Mouse (Mus musculus): Measurements from ENCODE around the gene Rimbp3.
A peak's percentile ranks its signal among the peaks of the same experiment; 100 is the strongest.
"Not testable (repeated sequence)": the region's sequence is repeated elsewhere in the genome, so short reads cannot be mapped to it uniquely, and the experiment has no call there.

Rimbp3 gene

DNA sequence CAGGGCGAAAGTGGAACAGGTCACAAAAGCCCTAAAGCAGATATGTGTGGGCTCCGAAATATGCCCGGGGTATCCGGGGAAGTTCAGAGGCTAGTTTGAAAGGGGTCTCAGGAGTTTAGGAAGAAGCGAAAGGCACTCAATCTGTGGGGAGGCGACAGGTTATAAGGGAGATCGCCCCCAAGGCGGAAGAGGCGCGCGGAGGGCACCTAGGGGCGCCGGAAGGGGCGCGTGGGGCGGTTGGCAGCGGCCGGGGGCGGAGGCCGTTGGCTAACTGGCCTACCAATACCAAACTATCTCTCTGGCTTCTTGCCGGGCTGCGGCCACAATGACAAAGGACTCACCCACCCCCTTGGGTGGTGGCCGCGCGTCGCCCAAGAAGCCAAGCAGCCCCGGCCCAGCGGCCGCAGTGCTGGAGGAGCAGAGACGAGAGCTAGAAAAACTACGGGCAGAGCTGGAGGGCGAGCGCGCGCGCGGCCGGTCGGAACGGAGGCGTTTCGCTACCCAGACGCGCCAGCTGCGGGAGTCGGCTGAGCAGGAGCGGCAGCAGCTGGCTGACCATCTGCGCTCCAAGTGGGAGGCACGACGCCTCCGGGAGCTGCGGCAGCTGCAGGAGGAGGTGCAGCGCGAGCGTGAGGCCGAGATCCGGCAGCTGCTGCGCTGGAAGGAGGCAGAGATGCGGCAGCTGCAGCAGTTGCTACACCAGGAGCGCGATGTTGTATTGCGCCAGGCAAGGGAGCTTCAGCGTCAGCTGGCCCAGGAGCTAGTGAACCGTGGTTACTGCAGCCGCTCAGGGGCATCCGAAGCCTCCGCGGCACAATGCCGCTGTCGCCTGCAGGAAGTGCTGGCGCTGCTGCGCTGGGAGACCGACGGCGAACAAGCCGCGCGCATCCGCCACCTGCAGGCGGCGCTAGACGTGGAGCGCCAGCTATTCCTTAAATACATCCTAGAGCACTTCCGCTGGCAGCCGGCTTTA, at the start of gene Rimbp3:
Gene Rimbp3, plus strand, starts transcription at position 215 of the 973 bp plus-strand sequence.
- peak; percentile 83 for DNase-seq (ENCODE audit: low spot score)

DNA sequence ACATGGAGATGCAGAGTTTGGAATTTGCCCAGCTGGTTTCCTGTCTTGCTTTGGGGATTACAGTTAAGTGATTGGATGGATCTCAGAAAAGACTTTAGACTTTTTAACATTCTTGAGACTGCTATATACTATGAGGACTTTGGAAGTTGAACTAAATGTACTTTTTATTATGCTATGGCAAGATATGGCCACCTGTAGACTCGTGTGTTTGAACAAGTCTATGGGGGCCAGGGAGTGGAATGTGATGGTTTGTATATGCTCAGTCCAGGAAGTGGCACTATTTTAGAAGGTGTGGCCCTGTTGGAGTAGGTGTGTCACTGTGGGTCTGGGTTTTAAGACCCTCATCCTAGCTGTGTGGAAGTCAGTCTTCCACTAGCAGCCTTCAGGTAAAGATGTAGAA, 42.9 kb upstream of the Rimbp3 start:
- DNase-seq (ENCODE audit: low spot score) = not testable (repeated sequence)

DNA sequence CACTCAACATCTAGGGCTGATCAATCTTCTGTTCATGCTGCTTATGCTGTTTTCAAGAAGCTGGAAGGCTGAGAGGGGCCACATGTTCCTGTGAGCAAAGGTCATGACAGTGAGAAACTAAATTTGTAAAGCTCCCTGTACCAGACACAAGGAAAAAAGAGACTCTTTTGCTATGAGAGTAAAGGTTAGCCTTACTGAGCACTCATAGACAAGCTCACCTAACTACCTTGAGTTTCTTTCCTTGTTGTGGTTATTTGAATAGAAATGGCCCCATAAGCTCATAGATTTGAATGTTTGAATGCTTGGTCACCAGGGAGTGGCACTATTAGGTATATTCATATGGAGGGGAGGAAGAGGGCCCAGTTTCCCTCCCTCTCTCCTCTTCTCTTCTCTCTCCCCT, 41.2 kb upstream of the Rimbp3 start:
- no peak for DNase-seq (ENCODE audit: low spot score)

DNA sequence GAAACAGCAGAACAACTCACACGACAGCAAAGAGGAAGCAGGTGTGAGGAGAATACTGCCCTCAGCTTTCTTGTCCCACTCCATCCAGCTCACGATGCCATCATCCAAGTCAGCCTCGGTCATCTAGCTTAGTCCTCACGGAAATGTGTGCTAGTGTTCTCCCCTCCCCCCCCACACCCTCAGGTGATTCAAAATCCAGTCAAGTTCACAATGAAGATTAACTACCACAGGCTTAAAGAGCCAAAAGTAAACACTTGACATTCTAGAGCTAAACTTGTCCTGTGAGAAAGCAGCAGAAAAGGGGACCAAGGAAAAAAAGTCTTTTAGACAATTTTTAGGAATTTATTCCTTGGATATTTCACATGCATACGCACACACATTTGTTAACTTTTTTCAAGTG, 40.4 kb upstream of the Rimbp3 start:
- no peak for DNase-seq (ENCODE audit: low spot score)

DNA sequence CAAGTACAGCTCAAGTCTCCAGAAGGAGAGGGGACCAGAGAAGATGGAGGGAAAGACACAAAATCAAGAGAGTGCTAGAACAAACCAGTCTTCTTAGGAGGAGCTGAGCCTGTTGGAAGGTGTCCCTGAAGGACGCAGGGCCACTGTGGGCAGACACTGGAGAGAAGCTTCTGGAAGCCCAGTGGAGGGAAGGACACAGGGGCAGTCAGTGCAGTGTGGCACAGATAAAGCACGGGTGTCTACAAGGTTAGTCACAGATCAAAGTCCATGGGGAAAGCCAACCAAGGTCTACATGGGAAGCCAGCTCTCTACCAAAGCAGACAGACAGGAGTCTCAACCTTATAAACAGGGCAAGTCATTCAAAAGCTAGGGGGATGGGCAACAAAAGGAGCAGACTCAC, 32.6 kb upstream of the Rimbp3 start:
- no peak for DNase-seq (ENCODE audit: low spot score)

DNA sequence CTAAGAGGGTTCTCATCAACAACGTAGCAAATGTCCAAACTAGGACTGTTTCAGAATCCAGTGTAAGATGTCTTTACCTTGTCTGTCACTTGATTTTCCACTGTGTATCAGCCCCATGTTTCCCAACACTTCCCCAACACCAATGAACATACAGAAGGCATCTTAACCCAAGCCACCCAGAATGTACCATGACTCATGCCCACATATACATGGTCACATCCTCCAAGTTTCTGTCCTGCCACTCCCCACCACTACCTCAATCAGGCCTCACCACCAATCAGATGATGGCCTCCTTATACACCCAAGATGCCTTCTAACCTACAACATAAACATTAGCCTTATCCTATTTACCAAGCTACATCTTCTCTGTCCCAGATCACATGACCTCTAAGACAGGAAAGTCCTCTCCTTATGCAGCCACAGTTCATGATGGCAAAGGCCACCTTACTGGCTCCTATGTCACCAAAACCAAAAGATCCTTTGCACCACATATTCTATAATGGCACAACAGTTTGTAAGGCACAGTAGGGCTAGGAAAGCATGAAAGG, 30.7 kb upstream of the Rimbp3 start:
- DNase-seq (ENCODE audit: low spot score) = no peak

DNA sequence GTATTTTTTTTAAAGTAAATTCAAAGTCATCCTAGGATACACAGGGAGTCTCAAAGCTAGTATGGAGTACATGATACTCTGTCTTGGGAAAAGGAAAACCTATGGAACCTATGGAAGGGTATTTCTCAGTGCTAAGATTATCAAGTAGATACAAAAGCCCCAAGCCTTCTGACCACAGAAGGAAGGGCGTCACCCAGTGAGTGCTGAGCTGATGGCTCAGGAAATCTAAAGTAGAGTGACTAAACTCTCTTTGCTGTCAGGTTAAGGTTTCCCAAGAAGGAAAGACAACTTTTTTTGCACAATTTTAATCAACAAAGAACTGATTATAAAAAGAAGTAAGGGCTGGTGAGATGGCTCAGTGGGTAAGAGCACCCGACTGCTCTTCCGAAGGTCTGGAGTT, 28.7 kb upstream of the Rimbp3 start:
- DNase-seq (ENCODE audit: low spot score) = no peak

DNA sequence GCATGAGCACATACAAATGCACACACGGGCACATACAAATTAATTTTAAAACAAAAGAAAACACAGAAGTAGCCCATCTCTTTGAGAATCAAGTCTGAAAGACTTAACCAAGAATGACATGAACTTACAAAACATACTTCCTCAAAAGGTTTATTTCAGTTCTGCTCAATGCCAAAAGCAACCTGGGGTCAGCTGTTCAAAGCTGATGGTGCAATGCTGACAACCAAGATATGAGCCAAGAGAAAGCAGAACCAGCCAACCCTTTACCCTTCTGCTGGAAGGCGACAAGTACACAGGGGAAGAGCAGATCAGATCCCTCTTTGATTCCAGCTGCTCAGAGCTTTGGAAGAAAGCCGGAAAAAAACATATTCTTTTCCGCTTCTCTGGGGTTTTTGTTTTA, 27.0 kb upstream of the Rimbp3 start:
- no peak for DNase-seq (ENCODE audit: low spot score)

DNA sequence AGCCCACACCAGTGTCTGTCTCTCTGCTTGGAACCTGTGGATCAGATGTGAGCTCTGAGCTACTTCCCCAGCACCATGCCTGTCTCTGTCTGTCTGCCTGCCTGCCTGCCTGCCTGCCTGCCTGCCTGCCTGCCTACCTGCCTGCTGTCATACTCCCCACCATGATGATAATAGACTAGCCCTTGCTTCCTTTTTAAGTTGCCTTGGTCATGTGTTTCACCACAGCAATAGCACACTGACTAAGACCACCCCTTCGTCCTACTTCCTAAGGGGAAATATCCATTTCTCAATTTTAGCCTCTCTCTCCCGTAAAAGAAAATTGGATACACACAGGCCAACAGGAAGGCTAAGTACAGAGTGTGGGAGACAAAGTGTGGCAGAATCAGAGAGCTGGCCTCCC, 26.3 kb upstream of the Rimbp3 start:
- no peak for DNase-seq (ENCODE audit: low spot score)

DNA sequence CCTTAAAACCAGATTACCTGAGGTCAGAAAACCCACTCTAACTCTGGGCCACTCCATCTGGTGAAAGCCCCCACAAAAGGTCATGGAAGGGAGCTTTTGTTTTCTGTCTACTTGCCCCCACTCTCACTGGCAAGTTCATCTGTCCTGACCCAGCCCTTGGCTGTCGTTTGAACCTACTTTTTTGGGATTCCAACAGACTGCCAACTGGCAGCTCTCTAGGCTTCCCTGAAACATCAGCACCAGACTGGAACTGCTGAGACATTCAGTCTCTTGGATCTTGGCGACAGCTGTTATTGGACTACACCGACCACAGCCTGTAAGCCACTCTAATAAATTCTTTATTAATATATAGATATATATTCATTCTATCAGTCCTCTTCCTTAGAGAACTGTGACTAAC, 25.4 kb upstream of the Rimbp3 start:
- DNase-seq (ENCODE audit: low spot score) = no peak

DNA sequence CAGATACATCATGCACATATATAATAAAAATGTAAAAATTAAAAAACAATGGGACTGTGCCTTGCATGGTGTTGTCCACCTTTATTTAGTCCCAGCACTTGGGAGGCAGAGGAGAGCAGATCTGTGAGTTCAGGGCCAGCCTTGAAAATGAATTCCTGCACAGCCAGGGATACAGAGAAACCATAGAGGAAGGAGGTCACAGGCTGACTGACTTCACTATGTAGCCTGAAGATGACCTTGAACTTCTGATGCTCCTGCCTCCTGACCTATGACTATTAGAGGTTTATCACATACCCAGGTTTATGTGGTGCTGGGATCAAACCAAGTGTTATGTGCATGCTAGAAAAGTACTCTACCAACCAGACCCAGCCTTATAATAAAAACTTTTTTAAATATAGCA, 22.9 kb upstream of the Rimbp3 start:
- DNase-seq (ENCODE audit: low spot score) = no peak

DNA sequence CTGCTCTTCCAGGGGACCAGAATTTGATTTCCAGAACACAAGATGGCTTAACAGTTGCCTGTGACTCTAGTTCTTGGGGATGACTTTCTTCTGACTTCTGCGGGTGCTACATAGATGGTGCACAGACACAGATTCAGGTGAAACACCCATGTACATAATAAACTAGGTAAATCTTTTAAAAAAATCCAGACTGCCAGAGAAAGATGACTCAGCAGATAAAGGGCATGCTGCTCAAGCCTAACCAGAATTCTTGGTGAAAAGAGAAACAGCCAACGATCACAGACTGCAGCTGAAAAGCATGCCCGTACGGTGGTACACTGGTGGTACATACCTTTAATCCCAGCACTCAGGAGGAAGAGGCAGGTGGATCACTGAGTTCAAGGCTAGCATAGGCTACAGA, 14.6 kb upstream of the Rimbp3 start:
- DNase-seq (ENCODE audit: low spot score) = no peak

DNA sequence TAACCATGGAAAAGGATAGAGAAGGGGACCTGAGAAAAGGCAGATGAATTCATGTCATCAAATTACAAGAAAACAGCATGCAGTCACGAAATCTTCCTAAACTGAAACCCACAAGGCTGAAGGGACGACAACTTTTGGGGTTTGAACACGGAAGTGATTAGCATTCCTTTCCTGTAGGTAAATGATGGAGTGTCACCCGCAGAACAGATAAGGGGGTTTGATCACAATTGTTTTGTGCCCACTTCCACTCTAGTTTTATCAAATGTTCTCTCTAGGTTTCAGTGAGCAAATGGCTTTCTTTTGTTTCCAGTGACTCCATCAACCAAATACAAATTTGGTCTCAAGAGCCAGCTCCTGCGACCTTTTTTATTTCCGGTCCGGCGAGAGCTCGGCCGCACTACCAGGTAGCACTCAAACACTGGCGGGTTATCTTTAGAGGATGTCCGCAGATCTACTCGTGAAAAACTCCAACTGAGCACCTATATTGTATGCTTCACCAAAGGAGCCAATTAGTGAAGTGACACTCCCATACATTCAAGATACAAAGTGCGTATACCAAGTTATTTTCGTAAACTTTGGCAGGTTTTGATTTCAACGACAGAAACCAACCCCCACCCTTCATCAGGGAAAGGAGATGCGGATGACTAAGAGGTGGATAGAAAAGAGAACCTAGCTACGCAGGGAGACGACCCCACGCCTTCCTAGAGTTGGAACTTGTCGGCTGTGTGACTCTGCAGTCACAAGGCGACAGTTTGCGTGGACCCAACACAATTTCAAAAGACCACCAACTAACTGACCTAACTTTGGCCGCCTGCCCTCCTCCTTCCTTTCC, 8.1 kb upstream of the Rimbp3 start:
- DNase-seq (ENCODE audit: low spot score) = no peak

DNA sequence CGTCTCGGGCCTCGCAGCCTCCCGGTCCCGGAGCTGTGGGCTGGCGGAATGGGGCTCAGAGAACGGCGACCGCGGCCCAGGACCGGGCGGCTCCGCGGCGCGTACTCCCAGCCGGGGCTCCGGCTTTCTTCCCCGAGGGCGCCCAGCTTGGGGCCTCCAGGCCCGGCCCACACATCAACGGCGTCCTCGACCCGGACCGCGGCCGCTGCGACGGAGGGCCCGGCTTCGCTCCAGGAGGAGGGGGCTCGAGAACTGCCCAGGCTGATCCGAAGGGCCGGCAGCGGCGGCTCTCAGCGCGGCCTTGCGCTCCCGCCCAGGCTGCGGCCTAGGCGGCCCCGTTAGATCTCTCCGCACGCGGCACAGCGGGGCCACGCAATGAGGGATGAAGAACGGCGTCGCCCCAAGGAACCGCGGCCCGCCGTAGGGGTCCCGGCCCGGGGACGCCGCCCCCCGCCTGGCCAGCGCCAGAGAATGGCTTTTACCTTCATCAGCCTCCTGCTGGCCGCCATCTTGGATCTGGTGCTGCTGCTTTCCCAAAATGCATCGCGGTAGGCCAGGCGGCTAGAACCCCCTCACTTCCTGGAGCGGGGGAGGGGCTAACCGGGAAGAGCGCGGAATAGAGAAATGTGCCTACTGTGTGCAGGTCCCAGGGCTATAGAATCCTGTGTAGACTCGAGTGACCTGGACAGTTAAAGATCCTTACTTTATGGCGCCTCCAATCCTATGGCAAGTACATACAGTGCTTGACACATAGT, 7.3 kb upstream of the Rimbp3 start:
- DNase-seq (ENCODE audit: low spot score) = peak; percentile 91

DNA sequence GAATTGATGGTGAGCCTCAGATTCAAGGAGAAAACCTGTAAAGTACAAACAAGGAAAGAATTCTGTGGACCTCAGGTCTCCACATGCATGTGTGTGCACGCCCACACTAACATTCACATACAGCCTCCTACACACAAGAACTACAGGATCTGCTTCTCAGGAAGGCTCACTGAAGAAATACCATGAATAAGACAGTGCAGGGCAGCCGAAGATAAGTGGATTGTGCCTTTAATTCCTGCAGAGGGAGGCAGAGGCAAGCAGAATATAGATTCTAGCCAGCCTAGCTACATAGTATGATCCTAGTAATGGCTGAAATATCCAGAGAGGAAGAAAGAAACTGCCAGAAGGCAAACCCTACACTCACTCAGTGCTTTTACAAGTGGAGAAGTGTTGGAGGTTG, 6.4 kb upstream of the Rimbp3 start:
- DNase-seq (ENCODE audit: low spot score) = no peak

DNA sequence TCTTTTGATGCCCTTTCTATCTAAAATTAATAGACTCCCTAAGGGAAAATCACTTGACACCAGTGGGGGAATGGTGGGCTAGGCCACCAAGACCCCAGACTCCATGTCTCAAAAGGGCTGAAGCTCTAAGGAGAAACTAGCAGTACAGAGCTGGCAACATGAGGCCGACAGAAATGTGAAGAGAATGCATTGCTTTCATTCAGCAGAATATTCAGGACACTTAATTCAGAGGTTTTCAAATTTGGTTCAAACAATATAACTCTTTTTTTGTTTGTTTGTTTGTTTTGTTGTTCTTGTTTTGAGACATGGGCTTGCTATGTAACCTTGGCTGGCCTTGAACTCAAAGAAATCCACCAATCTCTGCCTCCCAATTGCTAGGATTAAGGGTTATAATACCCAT, 5.9 kb upstream of the Rimbp3 start, which contains the start of gene Ube2l3:
Gene Ube2l3, minus strand, starts transcription at position 101 of the 400 bp plus-strand sequence.
- no peak for DNase-seq (ENCODE audit: low spot score)

DNA sequence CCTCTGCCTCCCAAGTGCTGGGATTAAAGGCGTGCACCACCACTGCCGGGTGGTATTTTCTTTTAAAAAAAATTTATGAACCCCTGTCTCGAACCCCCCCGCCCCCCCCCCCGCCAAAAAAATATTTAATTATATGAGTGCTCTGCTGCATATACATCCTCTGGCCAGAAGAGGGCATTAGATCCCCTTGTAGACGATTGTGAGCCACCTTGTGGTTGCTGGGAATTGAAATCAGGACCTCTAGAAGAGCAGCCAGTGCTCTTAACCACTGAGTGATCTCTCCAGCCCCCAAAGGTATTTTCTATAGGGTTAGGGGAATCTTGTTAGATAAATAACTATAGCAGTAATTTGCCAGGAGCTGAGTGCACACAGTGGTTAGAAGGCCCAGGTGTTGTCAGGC, 3.4 kb upstream of the Rimbp3 start:
- no peak for DNase-seq (ENCODE audit: low spot score)

DNA sequence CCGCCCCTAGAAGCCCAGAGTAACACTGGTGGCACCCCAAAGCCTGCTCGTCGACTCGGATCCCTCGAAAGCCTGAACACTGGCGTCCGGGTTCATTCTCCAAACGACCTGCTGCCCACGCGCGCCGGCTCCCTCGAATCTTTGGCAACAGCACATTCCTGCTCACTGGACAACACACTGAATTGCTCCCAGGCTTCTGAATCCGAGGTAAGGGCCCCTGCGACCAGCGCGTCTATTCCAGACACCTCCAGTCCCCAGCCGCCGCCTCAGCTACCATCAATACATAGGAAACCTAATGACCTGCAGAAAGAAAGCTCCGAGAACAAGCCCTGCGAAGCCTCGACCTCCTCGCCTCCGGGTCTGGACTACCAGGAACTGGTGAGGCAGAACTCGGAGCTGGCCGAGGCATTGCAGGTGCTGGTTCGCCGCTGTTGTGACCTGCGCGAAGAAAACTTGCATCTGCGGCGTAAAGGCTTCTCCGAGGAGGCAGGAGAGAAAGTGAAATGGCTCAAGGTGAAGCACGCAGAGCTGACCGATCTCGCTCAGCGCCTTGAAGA, 1.1 kb downstream of the Rimbp3 start:
- DNase-seq (ENCODE audit: low spot score) = no peak

DNA sequence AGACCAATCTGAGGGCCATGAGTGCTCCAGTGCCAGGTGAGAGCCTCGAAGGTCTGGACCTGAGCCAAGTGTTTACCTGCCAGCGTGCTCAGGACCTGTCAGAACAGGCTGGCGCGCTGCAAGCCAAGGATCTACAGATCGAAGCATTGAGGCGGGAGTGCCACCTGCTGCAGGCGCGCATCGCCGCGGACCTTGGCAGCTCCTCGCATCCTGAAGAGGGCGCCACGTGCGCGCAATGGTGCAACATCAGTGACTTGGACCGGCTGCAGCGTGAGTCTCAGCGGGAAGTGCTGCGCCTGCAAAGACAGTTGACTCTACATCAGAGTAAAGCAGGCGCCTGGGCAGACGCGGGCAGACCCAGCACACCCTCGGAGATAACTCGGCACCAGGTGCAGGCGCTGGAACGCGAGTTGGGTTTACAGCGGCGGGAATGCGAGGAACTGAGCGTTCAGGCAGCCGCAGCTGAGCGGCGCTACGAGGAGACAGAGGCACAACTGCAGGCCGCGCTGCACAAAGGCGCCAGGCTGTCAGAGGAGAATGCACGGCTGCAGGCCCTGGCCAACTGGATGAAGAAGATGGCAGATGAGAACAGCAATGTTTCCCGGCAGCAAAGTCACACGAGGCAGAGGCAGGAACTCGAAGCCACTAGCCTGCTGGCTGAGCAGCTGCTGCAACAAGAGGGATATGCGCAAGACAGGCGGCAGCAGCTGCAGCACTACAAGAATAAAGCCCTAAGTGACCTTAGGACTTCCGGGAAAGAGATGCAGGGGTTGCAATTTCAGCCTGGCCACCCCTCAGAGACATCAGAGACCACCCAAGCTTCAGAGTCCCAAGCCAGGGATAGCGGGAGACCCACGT, 1.8 kb downstream of the Rimbp3 start:
- peak; percentile 77 for DNase-seq (ENCODE audit: low spot score)

DNA sequence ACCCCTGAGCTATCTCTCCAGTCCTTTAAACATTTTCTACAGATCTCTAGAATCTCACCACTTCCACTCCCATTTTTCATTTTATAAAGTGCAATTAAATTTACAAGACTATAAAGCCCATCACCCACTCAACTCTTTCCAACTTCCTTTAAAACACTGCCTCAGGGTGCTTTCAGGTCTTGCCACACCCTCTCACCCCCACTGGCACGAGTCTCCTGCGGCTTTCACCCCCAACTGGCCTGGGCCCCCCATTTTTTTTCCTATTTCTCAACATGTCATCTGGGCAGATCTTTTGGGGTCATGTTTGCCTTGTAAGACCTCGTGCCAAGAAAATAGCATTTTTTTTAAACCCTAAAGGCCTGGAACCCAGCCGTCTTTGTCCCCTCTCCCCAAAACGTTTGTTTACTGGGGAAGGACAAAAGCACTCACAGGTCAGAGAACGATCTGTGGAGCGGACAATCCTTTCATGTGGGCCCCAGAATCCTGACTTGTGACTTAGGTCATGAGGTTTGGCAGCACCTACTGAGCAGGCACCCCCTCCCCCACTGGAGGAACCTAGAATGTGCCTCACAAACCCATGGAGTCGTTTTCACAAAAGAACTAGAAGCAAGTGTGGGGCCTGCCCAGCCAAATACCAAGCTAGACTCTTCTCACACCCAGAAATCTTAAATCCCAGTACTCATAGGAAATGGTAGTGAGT, 8.7 kb downstream of the Rimbp3 start:
- DNase-seq (ENCODE audit: low spot score) = no peak

Measured in testis, postnatal 14 days (tissue).